Mouse (Mus musculus) midbrain, embryonic 14.5 days (tissue): ENCODE data around the gene Gm13030. TPM values are rescaled to one million over a fixed set of nuclear protein-coding genes. Genes with fewer than 3 reads are reported as not detected.
"Not testable (repeated sequence)": the region's sequence is repeated elsewhere in the genome, so short reads cannot be mapped to it uniquely, and the experiment has no call there.

Experiments used
- ATAC-seq: fragments of 200-750 bp; cut with Nextera tagmentation; 2 replicates; pipeline ENCODE4 v1.8.0; 2017; ENCODE audit warnings: moderate number of reproducible peaks, moderate library complexity; ENCODE audit not compliant: low FRiP score, low TSS enrichment
- DNase-seq: peaks from one replicate; pipeline ENCODE4 v3.0.0-alpha.2; 2015
- H3K27ac ChIP-seq: fragments of 300-500 bp; sonication (generic); replicated peaks from 2 replicates; pipeline ENCODE4 v1.5.1; 2014; ENCODE audit warnings: mild to moderate bottlenecking, low read depth, low read length, moderate library complexity
- H3K27me3 ChIP-seq: fragments of 300-500 bp; sonication (generic); 2 replicates; pipeline ENCODE4 v1.6.1; 2014; ENCODE audit warnings: low read length, control low read depth, mixed read lengths; ENCODE audit not compliant: control insufficient read depth, insufficient read depth
- H3K36me3 ChIP-seq: fragments of 300-500 bp; sonication (generic); 2 replicates; pipeline ENCODE4 v1.6.1; 2014; ENCODE audit warnings: low read length, control low read depth; ENCODE audit not compliant: control insufficient read depth, insufficient read depth
- H3K4me1 ChIP-seq: fragments of 300-500 bp; sonication (generic); 2 replicates; pipeline ENCODE4 v1.6.1; 2014; ENCODE audit warnings: mild to moderate bottlenecking, antibody characterized with exemption, low read length, control low read depth; ENCODE audit not compliant: control insufficient read depth, insufficient read depth
- H3K4me2 ChIP-seq: fragments of 300-500 bp; sonication (generic); 2 replicates; pipeline ENCODE4 v1.6.1; 2014; ENCODE audit warnings: mild to moderate bottlenecking, low read length, moderate library complexity
- H3K4me3 ChIP-seq: fragments of 300-500 bp; sonication (generic); replicated peaks from 2 replicates; pipeline ENCODE4 v1.5.1; 2014; ENCODE audit warnings: low read depth, low read length
- H3K9ac ChIP-seq: fragments of 300-500 bp; sonication (generic); replicated peaks from 2 replicates; pipeline ENCODE4 v1.6.1; 2014; ENCODE audit warnings: mild to moderate bottlenecking, low read length, moderate library complexity
- H3K9me3 ChIP-seq: fragments of 300-500 bp; sonication (generic); 2 replicates; pipeline ENCODE4 v1.6.1; 2016; ENCODE audit warnings: low read length, control low read depth, mixed read lengths; ENCODE audit not compliant: control insufficient read depth
- WGBS: fragments of 180-500 bp; shearing (Covaris S2); extraction: QIAGEN DNeasy Blood & Tissue Kit; methylation state at CpG from one replicate; pipeline ENCODE4 v1.1.7; 2014; 5-methylcytosine and 5-hydroxymethylcytosine counted together
- polyA plus RNA-seq: library from polyadenylated mRNA; unstranded; fragments of >200 nt; fragmentation: Nextera tagmentation; extraction: Ambion mirVana; gene quantifications from 2 replicates; pipeline ENCODE4 v1.2.1, GENCODE M21; 2014

Gene Gm13030
- polyA plus RNA-seq, 1 experiment from 2014 or later: not detected

DNA sequence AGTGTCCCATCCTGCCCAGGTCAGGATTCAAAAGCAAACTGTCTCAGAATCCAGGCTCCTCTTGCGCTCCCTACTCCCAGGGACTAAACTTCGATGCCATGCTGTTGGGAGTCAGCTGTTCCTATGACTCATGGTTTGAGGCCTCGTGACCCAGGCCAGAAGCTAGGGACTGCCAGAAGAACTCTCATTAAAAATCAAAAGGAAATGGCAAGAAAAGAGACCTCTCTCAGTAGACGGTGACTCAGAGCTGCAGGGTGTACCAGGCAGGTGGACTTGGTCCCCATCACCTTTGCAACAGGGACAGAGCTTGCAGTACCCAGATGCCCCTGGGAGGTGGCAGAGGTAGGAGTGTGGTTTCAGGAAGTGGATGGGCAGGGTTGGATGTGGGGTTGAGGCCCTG lies 4.0 kb upstream of the Gm13030 start, which contains the start of gene Pla2g2e:
TSS of gene Pla2g2e (plus strand) at position 212 of the 400 bp plus-strand sequence.
- Histone ChIP-seq H3K4me1 (no peaks in the 10 kb centered on the region), H3K9me3 (no peaks in the 10 kb centered on the region), H3K36me3 (no peaks in the 10 kb centered on the region), H3K27ac (no peak within 1 kb of the TSS), H3K4me2 (no peak within 1 kb of the TSS), H3K27me3 (no peaks in the 10 kb centered on the region), H3K4me3 (no peak within 1 kb of the TSS), H3K9ac (no peak within 1 kb of the TSS)
- WGBS: 84% methylated on average over 4 of the region's 4 CpGs
- DNase-seq: no peak
- ATAC-seq: no peak

GRCm38 (mm10) chr4:138875986-138876385 lies 2.2 kb upstream of the Gm13030 start:
- H3K27me3 ChIP-seq: no peaks in the 10 kb centered on the region
- no peak for ATAC-seq
- DNase-seq: no peak
- 94% methylated on average over 2 of the region's 2 CpGs for WGBS
- no peak overlapping the region for H3K27ac ChIP-seq
- no peaks in the 10 kb centered on the region; the same call in 1 of the 2 replicates for H3K9me3 ChIP-seq
- no peak overlapping the region for H3K4me2 ChIP-seq
- H3K4me1 ChIP-seq: no peaks in the 10 kb centered on the region
- no peak overlapping the region for H3K4me3 ChIP-seq
- H3K36me3 ChIP-seq: no peaks in the 10 kb centered on the region
- H3K9ac ChIP-seq: no peak overlapping the region

DNA sequence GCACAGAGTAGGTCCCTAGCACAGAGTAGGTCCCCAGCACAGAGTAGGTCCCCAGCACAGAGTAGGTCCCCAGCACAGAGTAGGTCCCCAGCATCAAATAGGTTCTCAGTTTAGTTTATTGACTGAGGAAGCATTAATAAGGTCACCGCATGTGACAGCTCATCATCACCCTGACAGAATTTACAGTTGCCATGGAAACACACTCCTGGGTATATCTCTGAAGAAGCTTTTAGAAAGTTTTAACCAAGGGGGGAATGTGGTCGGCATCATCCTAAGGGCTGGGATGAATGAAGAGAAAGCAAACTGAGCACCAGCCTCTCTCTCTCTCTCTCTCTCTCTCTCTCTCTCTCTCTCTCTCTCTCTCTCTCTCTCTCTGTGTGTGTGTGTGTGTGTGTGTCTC lies 1.5 kb upstream of the Gm13030 start:
- ATAC-seq, H3K4me2 ChIP-seq, H3K27me3 ChIP-seq, H3K4me1 ChIP-seq, H3K9ac ChIP-seq, H3K9me3 ChIP-seq, H3K27ac ChIP-seq, H3K4me3 ChIP-seq, H3K36me3 ChIP-seq: not testable (repeated sequence)
- WGBS: 64% methylated on average over 2 of the region's 2 CpGs
- peak; percentile 64 for DNase-seq

- Histone ChIP-seq H3K36me3 (no peaks in the 10 kb centered on the region), H3K27ac (no peak overlapping the region), H3K4me1 (no peaks in the 10 kb centered on the region), H3K4me2 (no peak overlapping the region), H3K9ac (no peak overlapping the region), H3K27me3 (no peaks in the 10 kb centered on the region), H3K9me3 (no peaks in the 10 kb centered on the region; the same call in 1 of the 2 replicates), H3K4me3 (no peak overlapping the region)
- DNase-seq (no peak), ATAC-seq (no peak)
- WGBS: 48% methylated on average over 8 of the region's 8 CpGs
These were observed 5.1 kb downstream of the Gm13030 start for GRCm38 (mm10) chr4:138868666-138869065.

DNA sequence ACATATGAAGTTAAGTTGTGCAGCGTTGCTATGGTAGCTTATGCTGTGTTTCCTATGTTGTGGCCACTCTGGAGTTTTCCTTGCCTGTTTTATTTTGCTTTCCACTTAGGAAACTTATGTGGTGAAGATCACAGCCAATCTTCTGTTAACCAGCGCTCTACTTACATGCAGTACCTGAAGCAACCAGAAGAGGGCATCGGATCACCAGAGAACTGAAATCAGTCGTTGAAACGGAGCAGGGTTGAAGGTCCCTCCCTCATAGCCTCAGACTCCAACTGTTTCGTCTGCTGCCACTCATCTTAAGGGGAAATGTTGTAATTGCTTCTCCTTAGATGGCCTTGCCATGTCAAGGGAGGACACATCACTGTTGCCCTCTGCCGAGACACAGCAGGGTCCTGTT lies 7.4 kb downstream of the Gm13030 start:
- DNase-seq (peak; percentile 86), ATAC-seq (no peak)
- 15% methylated on average over 7 of the region's 7 CpGs for WGBS
- Histone ChIP-seq H3K4me3 (no peak overlapping the region), H3K9me3 (no peaks in the 10 kb centered on the region; the same call in 1 of the 2 replicates), H3K9ac (no peak overlapping the region), H3K27ac (no peak overlapping the region), H3K4me1 (no peaks in the 10 kb centered on the region), H3K4me2 (no peak overlapping the region), H3K36me3 (no peaks in the 10 kb centered on the region), H3K27me3 (no peaks in the 10 kb centered on the region)

GRCm38 (mm10) chr4:138865991-138866390 lies 7.8 kb downstream of the Gm13030 start:
- H3K4me1 ChIP-seq: no peaks in the 10 kb centered on the region
- no peak overlapping the region for H3K4me3 ChIP-seq
- no peaks in the 10 kb centered on the region for H3K36me3 ChIP-seq
- no peak overlapping the region for H3K27ac ChIP-seq
- H3K27me3 ChIP-seq: no peaks in the 10 kb centered on the region
- no peak overlapping the region for H3K9ac ChIP-seq
- 73% methylated on average over 6 of the region's 6 CpGs for WGBS
- no peaks in the 10 kb centered on the region; the same call in 1 of the 2 replicates for H3K9me3 ChIP-seq
- no peak overlapping the region for H3K4me2 ChIP-seq
- ATAC-seq: no peak
- no peak for DNase-seq

GRCm38 (mm10) chr4:138865092-138865491 lies 8.7 kb downstream of the Gm13030 start:
- ATAC-seq (no peak), DNase-seq (no peak)
- no peaks in the 10 kb centered on the region for H3K4me1 ChIP-seq
- no peaks in the 10 kb centered on the region for H3K36me3 ChIP-seq
- 69% methylated on average over 5 of the region's 5 CpGs for whole genome bisulfite sequencing
- H3K4me2 ChIP-seq: no peak overlapping the region
- no peaks in the 10 kb centered on the region for H3K27me3 ChIP-seq
- no peaks in the 10 kb centered on the region for H3K9me3 ChIP-seq
- no peak overlapping the region for H3K4me3 ChIP-seq
- no peak overlapping the region for H3K27ac ChIP-seq
- H3K9ac ChIP-seq: no peak overlapping the region

DNA sequence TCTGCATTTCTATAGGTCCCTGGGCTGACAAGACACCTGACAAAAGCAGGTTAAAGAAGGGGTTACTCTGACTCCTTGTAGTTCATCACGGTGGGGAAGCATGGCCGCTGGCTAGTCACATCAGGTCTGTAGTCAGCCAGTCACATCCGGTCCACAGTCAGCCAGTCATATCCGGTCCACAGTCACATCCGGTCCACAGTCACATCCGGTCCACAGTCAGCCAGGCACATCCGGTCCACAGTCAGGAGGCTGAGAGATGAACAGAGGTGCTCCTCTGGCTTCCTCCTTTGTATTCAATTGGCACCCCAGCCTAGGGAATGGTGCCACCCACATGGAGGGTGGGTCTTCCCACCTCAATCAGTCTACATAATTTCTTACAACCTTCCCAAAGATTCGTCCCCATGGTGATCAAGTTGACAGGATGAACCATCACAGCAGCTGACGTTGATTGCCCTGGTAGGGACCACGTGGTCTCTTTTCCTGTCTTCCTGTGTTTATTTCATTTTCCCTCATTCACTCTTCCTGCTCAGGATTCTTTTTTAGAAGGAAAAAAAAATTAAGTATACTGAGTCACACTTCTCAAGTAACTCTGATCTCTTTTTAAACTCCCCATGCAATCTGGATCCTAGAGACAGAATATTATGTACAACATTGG lies 10.3 kb downstream of the Gm13030 start, which contains the start of gene Pla2g5:
TSS of gene Pla2g5 (minus strand) at position 139 of the 655 bp plus-strand sequence.
- DNase-seq (no peak), ATAC-seq (no peak)
- Histone ChIP-seq H3K27ac (no peak within 1 kb of the TSS), H3K4me1 (no peaks in the 10 kb centered on the region), H3K9ac (no peak within 1 kb of the TSS), H3K4me3 (no peak within 1 kb of the TSS), H3K9me3 (no peaks in the 10 kb centered on the region), H3K36me3 (no peaks in the 10 kb centered on the region), H3K4me2 (no peak within 1 kb of the TSS), H3K27me3 (no peaks in the 10 kb centered on the region)
- WGBS: 78% methylated on average over 10 of the region's 10 CpGs

DNA sequence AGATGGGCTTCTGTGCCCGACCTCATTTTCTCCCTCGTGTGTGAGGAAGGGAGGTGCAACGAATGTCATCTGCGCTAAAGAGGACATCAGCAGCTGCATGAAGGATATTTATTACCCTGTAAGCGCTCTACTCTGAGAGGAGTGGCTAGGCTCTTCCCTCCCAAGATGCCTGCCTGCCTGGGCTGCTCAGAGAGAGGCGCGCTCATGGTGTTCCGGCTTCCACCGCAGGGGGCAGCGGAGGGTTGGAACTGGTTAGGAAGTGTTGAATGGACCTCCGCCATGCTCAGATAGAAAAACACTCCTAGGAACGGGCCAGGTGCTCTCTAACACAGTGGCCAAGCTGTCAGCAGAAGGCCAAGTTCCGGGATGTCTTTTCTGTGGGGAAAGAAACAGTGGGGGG lies 14.0 kb downstream of the Gm13030 start:
- Histone ChIP-seq H3K27me3 (no peaks in the 10 kb centered on the region), H3K4me3 (peak overlapping the region; percentile 30), H3K9ac (no peak overlapping the region), H3K4me1 (no peaks in the 10 kb centered on the region), H3K4me2 (peak overlapping the region; percentile 49), H3K9me3 (no peaks in the 10 kb centered on the region), H3K36me3 (no peaks in the 10 kb centered on the region), H3K27ac (peak overlapping the region; percentile 56)
- 8% methylated on average over 13 of the region's 13 CpGs for WGBS
- DNase-seq: peak; percentile 92
- ATAC-seq: peak; percentile 63; the same call in 1 of the 2 replicates
